Mouse (Mus musculus): ENCODE measurements around the gene Dag1. TPM values are rescaled to one million over a fixed set of nuclear protein-coding genes. Genes with fewer than 3 reads are reported as not detected.
"Not testable (repeated sequence)": the region's sequence is repeated elsewhere in the genome, so short reads cannot be mapped to it uniquely, and the experiment has no call there.

Dag1 gene
- total RNA-seq, 2 experiments from 2014 or later: 5.1 to 12.9 TPM

GRCm38 (mm10) chr9:108275331-108275659 lies 11.5 kb upstream of the Dag1 start:
- ATAC-seq (replicated peaks; ENCODE audit: low FRiP score, low TSS enrichment, poor library complexity, severe bottlenecking): no peak

GRCm38 (mm10) chr9:108274476-108275330 lies 10.9 kb upstream of the Dag1 start:
- no peak for ATAC-seq (replicated peaks; ENCODE audit: low FRiP score, low TSS enrichment, poor library complexity, severe bottlenecking)

GRCm38 (mm10) chr9:108273485-108273884 lies 9.7 kb upstream of the Dag1 start:
- no peak for ATAC-seq (replicated peaks; ENCODE audit: low FRiP score, low TSS enrichment, poor library complexity, severe bottlenecking)

- no peak for ATAC-seq (replicated peaks; ENCODE audit: low FRiP score, low TSS enrichment, poor library complexity, severe bottlenecking)
Measured at GRCm38 (mm10) chr9:108272691-108273090, 8.9 kb upstream of the Dag1 start.

GRCm38 (mm10) chr9:108271941-108272340 lies 8.2 kb upstream of the Dag1 start:
- ATAC-seq (replicated peaks; ENCODE audit: low FRiP score, low TSS enrichment, poor library complexity, severe bottlenecking): no peak

- ATAC-seq (replicated peaks; ENCODE audit: low FRiP score, low TSS enrichment, poor library complexity, severe bottlenecking): not testable (repeated sequence)
Measured at GRCm38 (mm10) chr9:108268701-108269100, 4.9 kb upstream of the Dag1 start.

GRCm38 (mm10) chr9:108267691-108268090 lies 3.9 kb upstream of the Dag1 start:
- no peak for ATAC-seq (replicated peaks; ENCODE audit: low FRiP score, low TSS enrichment, poor library complexity, severe bottlenecking)

- no peak for ATAC-seq (replicated peaks; ENCODE audit: low FRiP score, low TSS enrichment, poor library complexity, severe bottlenecking)
Measured at GRCm38 (mm10) chr9:108266261-108266935, 2.6 kb upstream of the Dag1 start.

- peak; percentile 4; the same call in 1 of the 2 replicates for ATAC-seq (replicated peaks; ENCODE audit: low FRiP score, low TSS enrichment, poor library complexity, severe bottlenecking)
Measured at GRCm38 (mm10) chr9:108264191-108264921, 598 bp upstream of the Dag1 start.

GRCm38 (mm10) chr9:108263131-108263681 lies 552 bp downstream of the Dag1 start:
- no peak; the same call in 1 of the 2 replicates for ATAC-seq (replicated peaks; ENCODE audit: low FRiP score, low TSS enrichment, poor library complexity, severe bottlenecking)

GRCm38 (mm10) chr9:108262494-108263049 lies 1.2 kb downstream of the Dag1 start:
- no peak for ATAC-seq (replicated peaks; ENCODE audit: low FRiP score, low TSS enrichment, poor library complexity, severe bottlenecking)

GRCm38 (mm10) chr9:108261865-108262264 lies 1.9 kb downstream of the Dag1 start:
- ATAC-seq (replicated peaks; ENCODE audit: low FRiP score, low TSS enrichment, poor library complexity, severe bottlenecking): no peak

GRCm38 (mm10) chr9:108260526-108260925 lies 3.2 kb downstream of the Dag1 start:
- ATAC-seq (replicated peaks; ENCODE audit: low FRiP score, low TSS enrichment, poor library complexity, severe bottlenecking): no peak

- no peak for ATAC-seq (replicated peaks; ENCODE audit: low FRiP score, low TSS enrichment, poor library complexity, severe bottlenecking)
Measured at GRCm38 (mm10) chr9:108252766-108253165, 11.0 kb downstream of the Dag1 start.

GRCm38 (mm10) chr9:108251877-108252276 lies 11.9 kb downstream of the Dag1 start:
- ATAC-seq (replicated peaks; ENCODE audit: low FRiP score, low TSS enrichment, poor library complexity, severe bottlenecking): no peak

GRCm38 (mm10) chr9:108248957-108249356 lies 14.8 kb downstream of the Dag1 start:
- ATAC-seq (replicated peaks; ENCODE audit: low FRiP score, low TSS enrichment, poor library complexity, severe bottlenecking): no peak

GRCm38 (mm10) chr9:108244984-108245383 lies 18.8 kb downstream of the Dag1 start:
- ATAC-seq (replicated peaks; ENCODE audit: low FRiP score, low TSS enrichment, poor library complexity, severe bottlenecking): peak; percentile 68

GRCm38 (mm10) chr9:108244540-108244939 lies 19.2 kb downstream of the Dag1 start:
- ATAC-seq (replicated peaks; ENCODE audit: low FRiP score, low TSS enrichment, poor library complexity, severe bottlenecking): peak; percentile 92

- ATAC-seq (replicated peaks; ENCODE audit: low FRiP score, low TSS enrichment, poor library complexity, severe bottlenecking): no peak
Measured at GRCm38 (mm10) chr9:108239951-108240350, 23.8 kb downstream of the Dag1 start.

GRCm38 (mm10) chr9:108238831-108239230 lies 24.9 kb downstream of the Dag1 start:
- ATAC-seq (replicated peaks; ENCODE audit: low FRiP score, low TSS enrichment, poor library complexity, severe bottlenecking): no peak
